Mouse (Mus musculus) gastrocnemius, postnatal 14 days (tissue): ENCODE measurements around the gene Nmi. TPM values are rescaled to one million over a fixed set of nuclear protein-coding genes. Genes with fewer than 3 reads are reported as not detected.

Experiments used
- total RNA-seq, 2 experiments: library from RNA; stranded (reverse); gene quantifications; 2 replicates each; pipeline ENCODE4 v1.2.3; 2021

Gene Nmi
- total RNA-seq, 2 experiments from 2014 or later: 3.4 to 4.3 TPM

Other genes starting within 250 kb of the Nmi start
- 1 to 10 TPM; 2.4 to 2.6 TPM for gene Rbm43, start 38.3 kb downstream of the Nmi start, total RNA-seq
- gene Tnfaip6, start 64.5 kb upstream of the Nmi start, total RNA-seq: 1 to 10 TPM; 2.0 to 3.6 TPM
- 1 to 10 TPM; 7.5 to 9.3 TPM for gene Rif1, start 99.3 kb upstream of the Nmi start, total RNA-seq